Comparison of ENCODE assay signal across 9 mouse cellular contexts in genomic region chr15:85177576-85177975, GRCm38 (mm10). TPM values are rescaled to one million over a fixed set of nuclear protein-coding genes. Genes with fewer than 3 reads are reported as not detected.
A peak's percentile ranks its signal among the peaks of the same experiment; 100 is the strongest.
DNase-seq lines count a peak whose midpoint lies in the region; ATAC-seq and TF ChIP-seq lines count a peak whose summit lies in the region.
"Had no signal": no experiment of that assay in that cellular context is flagged by ENCODE, and none has a peak within 500 bp of the region (broad histone marks: within the 10 kb centered on the region; RNA-seq: fewer than 3 reads in every experiment).

No protein-coding gene starts in this region.

- no peak overlapping the region for H3K4me2 ChIP-seq in kidney, embryonic 14.5 days (replicated peaks; ENCODE audit: low read depth, low read length)
- H3K4me2 ChIP-seq in CH12.LX (ENCODE audit: insufficient read depth, low read depth, poor library complexity, severe bottlenecking) = no peak overlapping the region
- no peak overlapping the region for H3K4me2 ChIP-seq in embryonic facial prominence, embryonic 11.5 days (ENCODE audit: low read depth, low read length)

- TF ChIP-seq CTCF in CH12.LX (conservative IDR thresholded peaks at IDR 0.05 in 1 of 2, IDR thresholded peaks at IDR 0.05 in 1 of 2; ENCODE audit: low read depth in 2 of 2, low read length in 2 of 2) = no peak

- no peak for TF ChIP-seq POLR2A in CH12.LX (IDR thresholded peaks at IDR 0.05; ENCODE audit: low read depth, low read length)

- no peaks in the 10 kb centered on the region for H3K27me3 ChIP-seq in kidney, embryonic 14.5 days (ENCODE audit: control insufficient read depth, insufficient read depth, low read length)
- H3K27me3 ChIP-seq in CH12.LX (replicated peaks) = peaks cover 81% of the 10 kb centered on the region
- H3K27me3 ChIP-seq in embryonic facial prominence, embryonic 11.5 days (ENCODE audit: control insufficient read depth, insufficient read depth, low read length) = no peaks in the 10 kb centered on the region

- peak; percentile 43 to 51 for DNase-seq in adrenal gland, adult 18-20 months (ENCODE audit: low spot score in 2 of 2)
- DNase-seq in adrenal gland, postnatal 4 days (ENCODE audit: low spot score in 2 of 2) = no peak
- DNase-seq in kidney, postnatal 25 days = peak; percentile 48 to 65
- peak; percentile 98 for DNase-seq in CH12.LX (ENCODE audit: extremely low read depth)
- peak; percentile 94 for DNase-seq in embryonic facial prominence, embryonic 11.5 days (ENCODE audit: low spot score)
- no peak for DNase-seq in ovary, postnatal 10 days (ENCODE audit: low spot score)

- TF ChIP-seq EP300 in CH12.LX (IDR thresholded peaks at IDR 0.05; ENCODE audit: low read length) = no peak

- in situ Hi-C loops in CH12.LX (cut with MboI; ENCODE audit: low pct_ligation_motif_present, low pct_unique_long_range_greater_than_20kb, low sequenced_read_pairs) = no loop called here

- no peak overlapping the region for H3K27ac ChIP-seq in kidney, embryonic 14.5 days (ENCODE audit: low read depth, low read length)
- H3K27ac ChIP-seq in CH12.LX (ENCODE audit: insufficient read depth, low read depth) = no peak overlapping the region
- H3K27ac ChIP-seq in embryonic facial prominence, embryonic 11.5 days (replicated peaks; ENCODE audit: low read depth, low read length) = no peak overlapping the region

- TF ChIP-seq RAD21 in CH12.LX (IDR thresholded peaks at IDR 0.05; ENCODE audit: low read depth, low read length) = no peak

- 75% methylated on average over 8 of the region's 8 CpGs for WGBS in kidney, embryonic 14.5 days
- 83% methylated on average over 8 of the region's 8 CpGs for WGBS in embryonic facial prominence, embryonic 11.5 days

- H3K9ac ChIP-seq in kidney, embryonic 14.5 days (ENCODE audit: low read depth, low read length) = no peak overlapping the region
- no peak overlapping the region for H3K9ac ChIP-seq in CH12.LX (ENCODE audit: insufficient read depth, low read depth)
- H3K9ac ChIP-seq in embryonic facial prominence, embryonic 11.5 days (replicated peaks; ENCODE audit: low read length) = no peak overlapping the region

- no peaks in the 10 kb centered on the region for H3K79me2 ChIP-seq in CH12.LX (replicated peaks; ENCODE audit: control insufficient read depth, extremely low read depth, insufficient read depth, poor library complexity, severe bottlenecking)

- 0 out of 2 replicates have a peak, but pooled peaks cover 7% of the 10 kb centered on the region for H3K4me1 ChIP-seq in kidney, embryonic 14.5 days (ENCODE audit: control insufficient read depth, insufficient read depth, low read length)
- no peaks in the 10 kb centered on the region for H3K4me1 ChIP-seq in CH12.LX (ENCODE audit: control insufficient read depth in 1 of 2, insufficient read depth in 2 of 2)
- no peaks in the 10 kb centered on the region; the same call in 1 of the 2 replicates for H3K4me1 ChIP-seq in embryonic facial prominence, embryonic 11.5 days (ENCODE audit: control insufficient read depth, insufficient read depth, low read length)

- no peak for ATAC-seq in kidney, embryonic 14.5 days (ENCODE audit: low FRiP score, low TSS enrichment)
- ATAC-seq in embryonic facial prominence, embryonic 11.5 days (replicated peaks; ENCODE audit: insufficient number of reproducible peaks, low FRiP score, low TSS enrichment, low read depth) = no peak
- ATAC-seq in megakaryocyte progenitor cell, adult 5-6 weeks (replicated peaks; ENCODE audit: poor library complexity) = peak; percentile 60; the same call in 1 of the 2 replicates

- no peaks in the 10 kb centered on the region for H3K36me3 ChIP-seq in kidney, embryonic 14.5 days (ENCODE audit: control insufficient read depth, insufficient read depth, low read length)
- H3K36me3 ChIP-seq in CH12.LX (replicated peaks in 1 of 2; ENCODE audit: control insufficient read depth in 1 of 2, insufficient read depth in 1 of 2, low read length in 1 of 2) = no peaks in the 10 kb centered on the region
- no peaks in the 10 kb centered on the region for H3K36me3 ChIP-seq in embryonic facial prominence, embryonic 11.5 days (replicated peaks; ENCODE audit: control insufficient read depth, insufficient read depth, low read depth, low read length)

- no peak overlapping the region for H3K4me3 ChIP-seq in kidney, embryonic 14.5 days (ENCODE audit: low read length)
- H3K4me3 ChIP-seq in CH12.LX (replicated peaks in 1 of 3; ENCODE audit: low read depth in 2 of 3, low read length in 2 of 3, poor library complexity in 1 of 3) = no peak overlapping the region
- no peak overlapping the region for H3K4me3 ChIP-seq in embryonic facial prominence, embryonic 11.5 days (ENCODE audit: low read depth, low read length)

- no peaks in the 10 kb centered on the region; the same call in 1 of the 2 replicates for H3K9me3 ChIP-seq in kidney, embryonic 14.5 days (ENCODE audit: control insufficient read depth, low read length)
- H3K9me3 ChIP-seq in CH12.LX (replicated peaks; ENCODE audit: low read length) = peaks cover 12% of the 10 kb centered on the region
- no peaks in the 10 kb centered on the region for H3K9me3 ChIP-seq in embryonic facial prominence, embryonic 11.5 days (replicated peaks; ENCODE audit: control insufficient read depth, low read length)

- dilution Hi-C loops in CH12.LX (cut with MboI; ENCODE audit: extremely low pct_ligation_motif_present, extremely low pct_unique_long_range_greater_than_20kb, low sequenced_read_pairs) = no loop called here

TF ChIP-seq in CH12.LX, 34 proteins besides CTCF, POLR2A, EP300 and RAD21:
- TF ChIP-seq RCOR1 (conservative IDR thresholded peaks at IDR 0.05; ENCODE audit: low read depth, low read length) (no peak), SMC3 (IDR thresholded peaks at IDR 0.05; ENCODE audit: low read depth, low read length) (no peak), BHLHE40 (IDR thresholded peaks at IDR 0.05; ENCODE audit: low read depth, low read length) (no peak), KAT2A (IDR thresholded peaks at IDR 0.05; ENCODE audit: insufficient replicate concordance, low read length) (no peak), E2F4 (IDR thresholded peaks at IDR 0.05; ENCODE audit: insufficient replicate concordance, low read depth, low read length) (no peak), ZMIZ1 (IDR thresholded peaks at IDR 0.05; ENCODE audit: low read depth, low read length) (no peak), JUN (IDR thresholded peaks at IDR 0.05; ENCODE audit: insufficient read depth, low read depth, low read length) (no peak), HCFC1 (IDR thresholded peaks at IDR 0.05; ENCODE audit: low read depth, low read length) (no peak), ZNF384 (IDR thresholded peaks at IDR 0.05; ENCODE audit: low read depth, low read length) (no peak), CHD2 (IDR thresholded peaks at IDR 0.05; ENCODE audit: low read length) (no peak), ELF1 (IDR thresholded peaks at IDR 0.05; ENCODE audit: low read depth, low read length) (no peak), MAFK (IDR thresholded peaks at IDR 0.05; ENCODE audit: insufficient replicate concordance, low read length) (no peak), MXI1 (IDR thresholded peaks at IDR 0.05; ENCODE audit: low read depth, low read length) (no peak)

RNA-seq across cellular contexts. Expression of gene Fbln1, which starts 28.2 kb away (rescaled TPM):
- total RNA-seq in adrenal gland, adult 18-20 months (2021) = 10 to 100 TPM; 29.0 to 32.9 TPM
- 10 to 100 TPM; 64.1 to 77.4 TPM for total RNA-seq in adrenal gland, postnatal 4 days (2021)
- polyA plus RNA-seq in kidney, embryonic 14.5 days (2014; fragmentation: Nextera tagmentation; extraction: Ambion mirVana) = 174 and 188 TPM in 2 replicates
- total RNA-seq in CH12.LX (2012; rRNA removed) = 1.3 and 1.4 TPM in 2 replicates
- not detected in 2 replicates for total RNA-seq in CH12.LX (2014; rRNA removed)
- polyA plus RNA-seq in CH12.LX (2012; ENCODE audit: insufficient read length, low read depth) = 0.11 TPM in 1 of 2 replicates, not detected in the other
- 200 and 208 TPM in 2 replicates for polyA plus RNA-seq in embryonic facial prominence, embryonic 11.5 days (2014; fragmentation: Nextera tagmentation; extraction: Ambion mirVana)
- total RNA-seq in megakaryocyte progenitor cell, adult 5-6 weeks (2015) = 0.42 and 0.47 TPM in 2 replicates
- 0.24 and 0.37 TPM in 2 replicates for total RNA-seq in megakaryocyte progenitor cell, adult 5-6 weeks (2017)

RNA-seq across cellular contexts. Expression of gene Ribc2, which starts 45.7 kb away (rescaled TPM):
- not detected for total RNA-seq in adrenal gland, adult 18-20 months (2021)
- total RNA-seq in adrenal gland, postnatal 4 days (2021) = not detected
- 0.19 and 0.69 TPM in 2 replicates for polyA plus RNA-seq in kidney, embryonic 14.5 days (2014; fragmentation: Nextera tagmentation; extraction: Ambion mirVana)
- total RNA-seq in CH12.LX (2012; rRNA removed) (not detected in 2 replicates), CH12.LX (2014; rRNA removed) (not detected in 2 replicates)
- not detected in 2 replicates for polyA plus RNA-seq in CH12.LX (2012; ENCODE audit: insufficient read length, low read depth)
- polyA plus RNA-seq in embryonic facial prominence, embryonic 11.5 days (2014; fragmentation: Nextera tagmentation; extraction: Ambion mirVana) = 0.52 and 1.1 TPM in 2 replicates
- total RNA-seq in megakaryocyte progenitor cell, adult 5-6 weeks (2015) = not detected in 2 replicates
- total RNA-seq in megakaryocyte progenitor cell, adult 5-6 weeks (2017) = not detected in 2 replicates
- total RNA-seq: hematopoietic stem cell, adult 5-6 weeks had no signal

RNA-seq across cellular contexts. Expression of gene Smc1b, which starts 45.8 kb away (rescaled TPM):
- not detected for total RNA-seq in adrenal gland, adult 18-20 months (2021)
- under 1 TPM; 0.39 to 0.79 TPM for total RNA-seq in adrenal gland, postnatal 4 days (2021)
- polyA plus RNA-seq in kidney, embryonic 14.5 days (2014; fragmentation: Nextera tagmentation; extraction: Ambion mirVana) = 0.19 and 0.22 TPM in 2 replicates
- total RNA-seq in CH12.LX (2012; rRNA removed) (not detected in 2 replicates), CH12.LX (2014; rRNA removed) (not detected in 2 replicates)
- polyA plus RNA-seq in CH12.LX (2012; ENCODE audit: insufficient read length, low read depth) = not detected in 2 replicates
- polyA plus RNA-seq in embryonic facial prominence, embryonic 11.5 days (2014; fragmentation: Nextera tagmentation; extraction: Ambion mirVana) = 0.11 and 0.18 TPM in 2 replicates
- total RNA-seq in megakaryocyte progenitor cell, adult 5-6 weeks (2015) = not detected in 2 replicates
- not detected in 2 replicates for total RNA-seq in megakaryocyte progenitor cell, adult 5-6 weeks (2017)

Comparison
In these comparisons a context has a peak if more than half of its experiments do, and no peak if none do; other contexts are left out.
1. DNase-seq: peak in adrenal gland, adult 18-20 months (2 of 2), kidney, postnatal 25 days (2 of 2), CH12.LX (single experiment) and embryonic facial prominence, embryonic 11.5 days (single experiment); none in adrenal gland, postnatal 4 days (0 of 2) and ovary, postnatal 10 days (single experiment).
2. RNA of gene Fbln1, which starts 28.2 kb away (total RNA-seq): 64.1 to 77.4 TPM in adrenal gland, postnatal 4 days and 29.0 to 32.9 TPM in adrenal gland, adult 18-20 months; 1.3 to 1.4 TPM in CH12.LX and 0.24 to 0.47 TPM in megakaryocyte progenitor cell, adult 5-6 weeks; every median in the first group is over 10 times any median in the second.